26 mouse cellular contexts compared by ENCODE assay signal in genomic region chr13:54084178-54084577, GRCm38 (mm10). TPM values are rescaled to one million over a fixed set of nuclear protein-coding genes. Genes with fewer than 3 reads are reported as not detected.
"Had no signal": no experiment of that assay in that cellular context is flagged by ENCODE, and none has a peak within 500 bp of the region (broad histone marks: within the 10 kb centered on the region; RNA-seq: fewer than 3 reads in every experiment).

No protein-coding gene starts in this region.

- H3K4me2 ChIP-seq: heart, embryonic 12.5 days; hindbrain, embryonic 14.5 days; intestine, embryonic 15.5 days; limb, embryonic 13.5 days; limb, embryonic 15.5 days had no signal

- DNase-seq: forebrain, postnatal 0 days; gastrocnemius, postnatal 25 days; heart, adult 18-20 months; heart, postnatal 10 days; heart, postnatal 4 days; kidney, adult 18-20 months; kidney, adult 8-10 months; kidney, postnatal 10 days; kidney, postnatal 25 days; kidney, postnatal 4 days; left cerebral cortex, postnatal 4 days had no signal

- H3K27me3 ChIP-seq: heart, embryonic 12.5 days; intestine, embryonic 15.5 days; limb, embryonic 13.5 days; limb, embryonic 15.5 days had no signal

- H3K9ac ChIP-seq: forebrain, postnatal 0 days; heart, embryonic 12.5 days; hindbrain, embryonic 14.5 days; intestine, embryonic 15.5 days; limb, embryonic 13.5 days; limb, embryonic 15.5 days had no signal

- H3K9me3 ChIP-seq: heart, embryonic 10.5 days; heart, embryonic 12.5 days; intestine, embryonic 15.5 days; limb, embryonic 13.5 days; limb, embryonic 15.5 days had no signal

- ATAC-seq: forebrain, postnatal 0 days; hindbrain, embryonic 16.5 days; inflammation-experienced regulatory T-cells, adult 6 months; intestine, embryonic 15.5 days; intestine, postnatal 0 days had no signal

- H3K4me3 ChIP-seq: heart, embryonic 10.5 days; heart, embryonic 12.5 days; intestine, embryonic 15.5 days; layer of hippocampus, adult 2 months; limb, embryonic 13.5 days; limb, embryonic 15.5 days had no signal

- H3K27ac ChIP-seq: heart, embryonic 10.5 days; hindbrain, embryonic 14.5 days; intestine, embryonic 15.5 days; layer of hippocampus, adult 2 months; limb, embryonic 13.5 days; limb, embryonic 15.5 days had no signal

RNA-seq across cellular contexts. Expression of gene Drd1, which starts 28.7 kb away (rescaled TPM):
- total RNA-seq: granulocyte monocyte progenitor cell, adult 5-6 weeks; liver, adult 2 months had no signal
- polyA plus RNA-seq: heart, embryonic 12.5 days; heart, embryonic 14.5 days; heart, embryonic 16.5 days; limb, embryonic 11.5 days; limb, embryonic 13.5 days; liver, adult 2 months had no signal
